Mouse (Mus musculus): ENCODE data around the gene Setd1b. TPM values are rescaled to one million over a fixed set of nuclear protein-coding genes. Genes with fewer than 3 reads are reported as not detected.

Setd1b gene
- polyA plus RNA-seq, 1 experiment from 2014 or later, result 4.5 TPM

DNA sequence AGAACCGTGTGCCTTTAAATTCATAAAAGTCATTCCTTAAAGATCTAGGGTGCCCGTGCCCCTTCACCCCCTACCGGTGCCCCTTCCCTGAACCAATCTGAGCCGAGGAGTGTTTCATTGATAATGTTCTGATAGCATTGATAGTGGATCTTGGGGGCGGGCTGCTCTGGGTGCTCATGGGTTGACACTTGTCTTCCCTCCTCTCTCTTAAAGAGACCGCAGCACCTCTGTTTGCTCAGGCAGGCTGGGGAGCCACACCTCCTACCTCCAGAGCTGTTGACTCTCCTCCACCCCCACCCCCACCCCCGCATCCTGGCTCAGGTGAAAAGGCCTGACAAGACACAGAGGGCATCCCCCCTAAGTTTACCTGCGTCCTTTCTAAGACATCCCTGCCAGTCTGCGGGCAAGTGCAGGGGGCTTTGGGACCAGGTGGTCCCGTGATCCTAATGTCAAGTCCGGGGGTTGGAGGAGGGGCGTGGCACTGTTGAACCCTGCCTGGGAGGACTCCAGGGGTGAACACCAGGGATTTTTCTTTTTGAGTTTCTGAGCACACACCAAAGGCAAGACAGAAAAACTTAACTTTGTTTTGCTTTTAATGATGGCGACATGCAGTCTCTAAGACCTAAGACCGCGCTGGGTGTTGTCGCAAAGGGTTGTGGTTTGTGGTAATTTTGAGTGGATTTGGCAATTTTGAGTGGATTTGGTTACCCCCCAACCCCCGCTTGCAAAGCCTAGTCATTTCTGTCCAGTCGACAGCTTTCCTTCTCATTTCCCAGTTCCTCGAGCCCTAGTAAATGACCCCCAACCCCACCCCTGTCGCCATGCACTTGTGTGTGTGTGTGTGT, 3.0 kb downstream of the Setd1b start:
- DNase-seq (ENCODE audit: low spot score), result peak; percentile 41
- Histone ChIP-seq H3K4me1 (replicated peaks; ENCODE audit: control insufficient read depth, insufficient read depth) (peaks cover 5% of the 10 kb centered on the region; the same call in 1 of the 2 replicates), H3K9ac (ENCODE audit: low read length) (peak overlapping the region; percentile 47; the same call in 1 of the 2 replicates), H3K4me3 (ENCODE audit: low read depth, low read length) (peak overlapping the region; percentile 92), H3K9me3 (ENCODE audit: control insufficient read depth, low read length) (no peaks in the 10 kb centered on the region), H3K36me3 (ENCODE audit: control insufficient read depth, insufficient read depth, low read length) (peaks cover 18% of the 10 kb centered on the region), H3K4me2 (replicated peaks; ENCODE audit: low read depth) (peak overlapping the region; percentile 100), H3K27me3 (ENCODE audit: control insufficient read depth, insufficient read depth, low read length) (no peaks in the 10 kb centered on the region), H3K27ac (replicated peaks) (0 out of 2 replicates have a peak overlapping the region, but pooled peaks have one; percentile 45)
- ATAC-seq (ENCODE audit: low FRiP score, low TSS enrichment), result no peak
- WGBS, result 33% methylated on average over 20 of the region's 20 CpGs
- no peak for TF ChIP-seq EP300 (optimal IDR thresholded peaks at IDR 0.05)
- no peak for TF ChIP-seq CTCF (IDR thresholded peaks at IDR 0.05; ENCODE audit: low read depth)

DNA sequence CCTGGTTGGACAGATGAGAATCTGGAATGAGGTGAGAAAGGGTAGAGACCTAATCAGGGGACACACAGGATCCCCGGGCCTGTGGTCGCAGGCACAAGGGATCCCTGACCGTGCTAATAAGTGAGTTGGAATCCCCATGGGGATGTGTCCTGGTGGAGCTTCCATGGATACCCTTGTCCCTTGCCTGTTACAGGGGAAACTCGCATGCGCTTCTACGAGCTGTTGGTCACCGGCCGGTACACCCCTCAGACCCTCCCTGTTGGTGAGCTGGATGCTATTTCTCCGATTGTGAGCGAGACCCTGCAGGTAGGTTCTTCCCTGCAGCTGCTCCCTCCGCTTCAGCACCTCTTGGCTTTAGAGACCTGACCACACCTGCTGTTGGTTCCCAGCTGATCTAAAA, 4.4 kb downstream of the Setd1b start:
- Histone ChIP-seq H3K27ac (replicated peaks) (no peak overlapping the region), H3K9ac (ENCODE audit: low read length) (no peak overlapping the region), H3K36me3 (ENCODE audit: control insufficient read depth, insufficient read depth, low read length) (peaks cover 18% of the 10 kb centered on the region), H3K27me3 (ENCODE audit: control insufficient read depth, insufficient read depth, low read length) (no peaks in the 10 kb centered on the region), H3K9me3 (ENCODE audit: control insufficient read depth, low read length) (no peaks in the 10 kb centered on the region), H3K4me1 (replicated peaks; ENCODE audit: control insufficient read depth, insufficient read depth) (peaks cover 9% of the 10 kb centered on the region), H3K4me3 (ENCODE audit: low read depth, low read length) (no peak overlapping the region), H3K4me2 (replicated peaks; ENCODE audit: low read depth) (no peak overlapping the region)
- WGBS, result 87% methylated on average over 11 of the region's 11 CpGs
- TF ChIP-seq CTCF (IDR thresholded peaks at IDR 0.05; ENCODE audit: low read depth), result no peak
- no peak for TF ChIP-seq EP300 (optimal IDR thresholded peaks at IDR 0.05)
- DNase-seq (ENCODE audit: low spot score) (no peak), ATAC-seq (ENCODE audit: low FRiP score, low TSS enrichment) (no peak)

DNA sequence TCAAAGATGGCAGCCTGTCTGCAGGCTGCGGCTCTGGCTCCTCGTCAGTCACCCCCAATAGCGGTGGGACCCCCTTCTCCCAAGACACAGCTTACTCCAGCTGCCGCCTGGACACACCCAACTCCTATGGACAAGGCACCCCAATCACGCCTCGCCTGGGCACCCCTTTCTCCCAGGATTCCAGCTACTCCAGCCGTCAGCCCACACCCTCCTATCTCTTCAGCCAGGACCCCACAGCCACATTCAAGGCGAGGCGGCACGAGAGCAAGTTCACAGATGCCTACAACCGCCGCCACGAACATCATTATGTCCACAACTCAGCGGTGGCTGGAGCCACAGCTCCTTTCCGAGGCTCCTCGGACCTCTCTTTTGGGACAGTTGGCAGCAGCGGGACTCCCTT, 5.6 kb downstream of the Setd1b start:
- Histone ChIP-seq H3K27me3 (ENCODE audit: control insufficient read depth, insufficient read depth, low read length) (no peaks in the 10 kb centered on the region), H3K27ac (replicated peaks) (no peak overlapping the region), H3K9ac (ENCODE audit: low read length) (no peak overlapping the region), H3K4me1 (replicated peaks; ENCODE audit: control insufficient read depth, insufficient read depth) (peaks cover 9% of the 10 kb centered on the region), H3K4me3 (ENCODE audit: low read depth, low read length) (no peak overlapping the region), H3K4me2 (replicated peaks; ENCODE audit: low read depth) (no peak overlapping the region), H3K36me3 (ENCODE audit: control insufficient read depth, insufficient read depth, low read length) (peaks cover 26% of the 10 kb centered on the region), H3K9me3 (ENCODE audit: control insufficient read depth, low read length) (no peaks in the 10 kb centered on the region)
- WGBS, result 80% methylated on average over 17 of the region's 17 CpGs
- TF ChIP-seq EP300 (optimal IDR thresholded peaks at IDR 0.05) (no peak), CTCF (IDR thresholded peaks at IDR 0.05; ENCODE audit: low read depth) (no peak)
- no peak for DNase-seq (ENCODE audit: low spot score)
- ATAC-seq (ENCODE audit: low FRiP score, low TSS enrichment), result no peak

DNA sequence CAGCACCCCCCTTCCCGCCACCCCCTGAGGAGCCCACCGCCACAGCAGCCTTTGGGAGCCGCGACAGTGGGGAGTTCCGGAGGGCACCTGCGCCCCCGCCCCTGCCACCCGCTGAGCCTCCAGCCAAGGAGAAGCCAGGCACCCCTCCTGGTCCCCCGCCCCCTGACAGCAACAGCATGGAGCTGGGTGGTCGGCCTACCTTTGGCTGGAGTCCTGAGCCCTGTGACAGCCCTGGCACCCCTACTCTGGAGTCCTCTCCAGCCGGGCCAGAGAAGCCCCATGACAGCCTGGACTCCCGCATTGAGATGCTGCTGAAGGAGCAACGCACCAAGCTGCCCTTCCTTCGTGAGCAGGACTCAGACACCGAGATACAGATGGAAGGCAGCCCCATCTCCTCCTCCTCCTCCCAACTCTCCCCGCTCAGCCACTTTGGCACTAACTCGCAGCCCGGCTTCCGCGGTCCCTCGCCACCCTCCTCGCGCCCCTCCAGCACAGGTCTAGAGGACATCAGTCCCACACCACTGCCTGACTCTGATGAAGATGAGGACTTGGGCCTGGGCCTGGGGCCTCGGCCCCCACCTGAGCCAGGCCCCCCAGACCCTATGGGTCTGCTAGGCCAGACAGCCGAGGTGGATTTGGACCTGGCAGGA, 6.2 kb downstream of the Setd1b start:
- DNase-seq (ENCODE audit: low spot score) (no peak), ATAC-seq (ENCODE audit: low FRiP score, low TSS enrichment) (no peak)
- 83% methylated on average over 25 of the region's 25 CpGs for WGBS
- Histone ChIP-seq H3K4me1 (replicated peaks; ENCODE audit: control insufficient read depth, insufficient read depth) (peaks cover 9% of the 10 kb centered on the region), H3K27me3 (ENCODE audit: control insufficient read depth, insufficient read depth, low read length) (no peaks in the 10 kb centered on the region), H3K9me3 (ENCODE audit: control insufficient read depth, low read length) (no peaks in the 10 kb centered on the region), H3K9ac (ENCODE audit: low read length) (no peak overlapping the region), H3K4me3 (ENCODE audit: low read depth, low read length) (no peak overlapping the region), H3K4me2 (replicated peaks; ENCODE audit: low read depth) (no peak overlapping the region), H3K36me3 (ENCODE audit: control insufficient read depth, insufficient read depth, low read length) (peaks cover 28% of the 10 kb centered on the region), H3K27ac (replicated peaks) (no peak overlapping the region)
- no peak for TF ChIP-seq EP300 (optimal IDR thresholded peaks at IDR 0.05)

DNA sequence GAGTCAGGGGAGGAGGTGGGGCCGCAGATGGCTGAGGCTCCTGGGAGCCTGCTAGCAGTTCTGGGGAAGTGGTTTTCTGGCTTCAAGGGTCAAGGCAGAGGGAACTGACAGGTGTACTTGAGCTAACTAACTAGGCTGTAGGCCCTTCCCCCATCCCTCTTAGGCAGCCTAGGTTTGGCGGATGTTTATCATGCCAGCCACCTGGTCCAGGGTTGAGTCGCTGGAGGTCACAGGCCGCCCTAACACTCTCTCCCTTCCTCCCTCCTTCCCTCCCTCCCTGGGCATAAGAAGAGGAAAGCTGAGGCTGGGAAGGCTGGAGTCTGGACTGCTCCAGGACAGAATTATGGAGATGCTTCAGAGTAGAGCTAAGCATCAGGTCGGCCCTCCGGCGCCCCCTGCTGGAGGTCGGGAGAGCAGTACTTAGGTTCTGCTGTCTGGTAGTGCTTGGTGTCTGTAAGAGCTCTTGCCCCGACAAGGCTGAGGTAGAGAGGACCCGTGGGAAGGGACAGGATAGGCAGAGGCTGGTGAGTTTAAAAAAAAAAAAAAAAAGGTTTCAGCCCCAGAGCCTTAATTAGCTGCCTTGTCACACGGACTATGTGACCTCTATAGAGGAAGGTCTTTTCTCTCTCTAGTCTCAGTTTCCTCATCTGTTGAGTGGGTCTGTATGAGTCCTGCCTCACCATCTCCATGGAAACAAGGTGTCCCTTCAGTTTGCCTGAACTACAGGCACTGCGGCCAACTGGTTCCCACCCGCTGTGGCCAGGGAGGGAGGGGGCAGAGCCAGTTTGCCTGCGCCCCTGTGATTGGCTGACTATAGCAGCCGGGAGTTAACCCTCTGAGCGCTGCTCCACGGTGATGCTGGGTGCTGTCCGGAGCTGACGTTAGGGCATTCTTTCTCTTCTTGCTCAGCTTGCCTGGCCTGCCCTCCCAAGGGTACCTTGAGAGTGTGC, 7.7 kb downstream of the Setd1b start:
- Histone ChIP-seq H3K27me3 (ENCODE audit: control insufficient read depth, insufficient read depth, low read length) (no peaks in the 10 kb centered on the region), H3K4me1 (replicated peaks; ENCODE audit: control insufficient read depth, insufficient read depth) (peaks cover 4% of the 10 kb centered on the region), H3K9me3 (ENCODE audit: control insufficient read depth, low read length) (no peaks in the 10 kb centered on the region), H3K4me2 (replicated peaks; ENCODE audit: low read depth) (peak overlapping the region; percentile 48), H3K4me3 (ENCODE audit: low read depth, low read length) (peak overlapping the region; percentile 30), H3K36me3 (ENCODE audit: control insufficient read depth, insufficient read depth, low read length) (peaks cover 30% of the 10 kb centered on the region), H3K27ac (replicated peaks) (no peak overlapping the region), H3K9ac (ENCODE audit: low read length) (no peak overlapping the region)
- TF ChIP-seq CTCF (IDR thresholded peaks at IDR 0.05; ENCODE audit: low read depth) (peak; percentile 95), EP300 (optimal IDR thresholded peaks at IDR 0.05) (no peak)
- ATAC-seq (ENCODE audit: low FRiP score, low TSS enrichment) (peak; percentile 85), DNase-seq (ENCODE audit: low spot score) (peak; percentile 94)
- 5% methylated on average over 18 of the region's 19 CpGs for WGBS
